Mouse (Mus musculus): ENCODE data around the gene Cyp2c69. TPM values are rescaled to one million over a fixed set of nuclear protein-coding genes. Genes with fewer than 3 reads are reported as not detected.
"Not testable (repeated sequence)": the region's sequence is repeated elsewhere in the genome, so short reads cannot be mapped to it uniquely, and the experiment has no call there.

Gene Cyp2c69
- polyA plus RNA-seq (2012; rRNA removed) = 0.06 TPM in 1 of 2 replicates, not detected in the other

DNA sequence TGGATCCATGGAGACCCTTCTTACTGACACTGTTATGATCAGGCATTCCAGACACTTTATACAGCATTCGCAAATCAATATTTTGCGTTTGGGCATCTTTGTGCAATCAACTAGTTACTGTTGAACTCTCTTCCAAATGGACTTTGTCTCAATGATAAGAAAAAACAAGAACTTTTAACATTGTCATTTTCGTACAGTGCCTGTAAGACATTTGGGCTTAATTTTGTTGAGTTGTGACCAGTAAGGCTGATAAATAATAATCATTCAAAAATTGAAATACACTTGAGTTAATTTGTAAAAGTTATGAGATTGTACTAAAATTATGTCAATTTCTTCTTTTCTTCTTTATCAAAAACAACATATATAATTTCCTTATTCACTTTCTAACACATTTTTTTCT, at the start of gene Cyp2c69:
Gene Cyp2c69, minus strand, starts transcription at position 101 of the 400 bp plus-strand sequence.
- not testable (repeated sequence) for H3K4me3 ChIP-seq (ENCODE audit: extremely low read depth, insufficient read depth, insufficient read length); H3K27ac ChIP-seq (ENCODE audit: insufficient read depth, low read length); DNase-seq (ENCODE audit: low read depth in 1 of 2, low spot score in 2 of 2); H3K4me1 ChIP-seq (ENCODE audit: control insufficient read depth, insufficient read depth, insufficient read length); H3K36me3 ChIP-seq (ENCODE audit: control insufficient read depth, insufficient read depth, low read length); H3K27me3 ChIP-seq (ENCODE audit: control insufficient read depth, insufficient read depth, low read length)
- 92% methylated on average over 3 of the region's 3 CpGs for WGBS

DNA sequence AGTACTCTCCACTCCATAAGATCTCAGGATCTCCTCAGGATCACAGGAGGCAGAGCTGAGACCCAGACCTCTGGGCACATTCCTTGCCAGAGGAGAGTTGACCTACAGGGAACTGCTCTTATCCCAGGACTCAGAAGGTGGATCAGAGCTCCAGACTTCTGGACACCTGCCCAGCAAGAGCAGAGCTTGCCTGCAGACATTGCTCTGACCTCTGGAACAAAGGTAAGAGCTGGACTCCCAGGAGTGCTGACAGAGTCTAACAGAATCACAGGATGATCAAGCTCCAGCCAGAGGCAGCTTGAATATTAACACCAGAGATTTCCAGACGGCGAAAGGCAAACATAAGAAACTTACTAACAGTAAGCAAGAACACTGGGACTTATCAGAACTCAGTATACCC, 48.8 kb upstream of the Cyp2c69 start:
- Histone ChIP-seq H3K4me3 (ENCODE audit: extremely low read depth, insufficient read depth, insufficient read length) (no peak overlapping the region), H3K36me3 (ENCODE audit: control insufficient read depth, insufficient read depth, low read length) (no peaks in the 10 kb centered on the region), H3K4me1 (ENCODE audit: control insufficient read depth, insufficient read depth, insufficient read length) (no peaks in the 10 kb centered on the region), H3K27me3 (ENCODE audit: control insufficient read depth, insufficient read depth, low read length) (no peaks in the 10 kb centered on the region), H3K27ac (ENCODE audit: insufficient read depth, low read length) (no peak overlapping the region)
- TF ChIP-seq POLR2A (IDR thresholded peaks at IDR 0.05; ENCODE audit: low read depth, low read length) (no peak), CTCF (IDR thresholded peaks at IDR 0.05; ENCODE audit: extremely low read depth, insufficient read depth, insufficient read length, insufficient replicate concordance) (no peak)
- 77% methylated on average over 2 of the region's 2 CpGs for WGBS
- no peak for DNase-seq (ENCODE audit: low read depth in 1 of 2, low spot score in 2 of 2)

DNA sequence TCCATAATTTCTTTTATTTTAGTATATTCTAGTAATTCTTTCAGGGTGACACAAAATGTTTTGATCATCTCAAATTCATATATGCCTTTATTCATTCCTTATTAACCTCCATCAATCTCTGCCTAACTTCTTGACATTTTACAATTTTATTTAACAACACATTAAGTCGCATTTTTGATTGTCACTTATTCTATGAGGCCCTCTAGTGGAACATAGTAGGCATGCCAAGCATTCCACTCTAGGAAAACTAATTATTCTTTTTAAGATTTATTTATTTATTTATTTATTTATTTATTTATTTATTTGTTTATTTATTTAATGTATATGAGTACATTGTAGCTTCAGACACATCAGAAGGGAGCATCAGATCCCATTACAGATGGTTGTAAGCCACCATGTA, 43.4 kb upstream of the Cyp2c69 start:
- TF ChIP-seq CTCF (IDR thresholded peaks at IDR 0.05; ENCODE audit: extremely low read depth, insufficient read depth, insufficient read length, insufficient replicate concordance) = no peak
- TF ChIP-seq POLR2A (IDR thresholded peaks at IDR 0.05; ENCODE audit: low read depth, low read length) = no peak
- no peak overlapping the region for H3K4me3 ChIP-seq (ENCODE audit: extremely low read depth, insufficient read depth, insufficient read length)
- 63% methylated on average over 1 of the region's 1 CpGs for WGBS
- H3K27me3 ChIP-seq (ENCODE audit: control insufficient read depth, insufficient read depth, low read length) = no peaks in the 10 kb centered on the region
- no peak for DNase-seq (ENCODE audit: low read depth in 1 of 2, low spot score in 2 of 2)
- H3K27ac ChIP-seq (ENCODE audit: insufficient read depth, low read length) = no peak overlapping the region
- H3K4me1 ChIP-seq (ENCODE audit: control insufficient read depth, insufficient read depth, insufficient read length) = no peaks in the 10 kb centered on the region
- no peaks in the 10 kb centered on the region for H3K36me3 ChIP-seq (ENCODE audit: control insufficient read depth, insufficient read depth, low read length)

DNA sequence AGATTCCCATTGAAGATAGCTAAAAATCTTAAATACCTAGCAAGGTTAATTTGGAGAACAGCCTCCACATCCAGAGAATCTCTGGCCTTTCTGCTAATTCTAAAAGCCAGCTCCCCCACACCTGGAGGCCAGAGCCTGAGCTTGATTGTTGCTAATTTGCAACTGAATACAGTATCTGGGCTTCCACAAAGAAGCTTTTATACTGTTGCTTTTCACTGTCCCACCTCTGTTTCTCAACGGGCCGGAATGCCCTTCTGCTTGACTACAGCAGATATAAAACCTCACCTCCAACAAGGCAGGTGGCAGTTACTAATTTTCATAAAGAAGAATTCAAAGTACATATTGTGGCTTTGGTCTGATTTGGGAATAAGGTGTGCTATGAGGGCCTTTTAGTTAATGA, 15.1 kb upstream of the Cyp2c69 start:
- H3K36me3 ChIP-seq (ENCODE audit: control insufficient read depth, insufficient read depth, low read length) = no peaks in the 10 kb centered on the region
- no peaks in the 10 kb centered on the region for H3K27me3 ChIP-seq (ENCODE audit: control insufficient read depth, insufficient read depth, low read length)
- 92% methylated on average over 2 of the region's 2 CpGs for WGBS
- TF ChIP-seq POLR2A (IDR thresholded peaks at IDR 0.05; ENCODE audit: low read depth, low read length) (no peak), CTCF (IDR thresholded peaks at IDR 0.05; ENCODE audit: extremely low read depth, insufficient read depth, insufficient read length, insufficient replicate concordance) (no peak)
- no peak overlapping the region for H3K4me3 ChIP-seq (ENCODE audit: extremely low read depth, insufficient read depth, insufficient read length)
- no peak for DNase-seq (ENCODE audit: low read depth in 1 of 2, low spot score in 2 of 2)
- H3K27ac ChIP-seq (ENCODE audit: insufficient read depth, low read length) = no peak overlapping the region
- H3K4me1 ChIP-seq (ENCODE audit: control insufficient read depth, insufficient read depth, insufficient read length) = no peaks in the 10 kb centered on the region

- WGBS = 82% methylated on average over 3 of the region's 3 CpGs
- not testable (repeated sequence) for H3K36me3 ChIP-seq (ENCODE audit: control insufficient read depth, insufficient read depth, low read length)
These were observed 3.5 kb upstream of the Cyp2c69 start for GRCm38 (mm10) chr19:39890079-39890478.

DNA sequence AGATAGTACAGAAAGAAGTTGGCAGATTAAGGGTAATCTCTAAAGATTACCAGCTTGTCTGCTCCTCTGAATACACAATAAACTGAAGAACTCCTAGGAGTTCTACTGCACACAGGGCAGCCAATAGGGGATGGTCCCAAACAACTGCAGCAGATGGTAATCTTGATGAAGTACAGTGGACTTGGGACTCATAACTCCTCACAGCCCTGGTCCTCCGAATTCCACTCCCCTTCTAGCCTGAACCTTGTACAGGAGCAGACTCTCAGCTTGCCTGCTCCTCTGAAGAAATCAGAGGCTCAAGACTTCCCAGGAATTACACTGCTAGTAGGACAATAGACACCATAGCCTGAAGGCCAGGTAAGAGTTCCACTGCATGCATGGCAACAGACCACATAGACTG, 20.5 kb downstream of the Cyp2c69 start:
- no peak for TF ChIP-seq POLR2A (IDR thresholded peaks at IDR 0.05; ENCODE audit: low read depth, low read length)
- no peak for TF ChIP-seq CTCF (IDR thresholded peaks at IDR 0.05; ENCODE audit: extremely low read depth, insufficient read depth, insufficient read length, insufficient replicate concordance)
- Histone ChIP-seq H3K4me1 (ENCODE audit: control insufficient read depth, insufficient read depth, insufficient read length) (no peaks in the 10 kb centered on the region), H3K27me3 (ENCODE audit: control insufficient read depth, insufficient read depth, low read length) (no peaks in the 10 kb centered on the region), H3K36me3 (ENCODE audit: control insufficient read depth, insufficient read depth, low read length) (no peaks in the 10 kb centered on the region), H3K4me3 (ENCODE audit: extremely low read depth, insufficient read depth, insufficient read length) (no peak overlapping the region), H3K27ac (ENCODE audit: insufficient read depth, low read length) (no peak overlapping the region)
- no peak for DNase-seq (ENCODE audit: low read depth in 1 of 2, low spot score in 2 of 2)
- WGBS = 62% methylated on average over 1 of the region's 1 CpGs

More at GRCm38 (mm10) chr19:39890079-39890478, 3.5 kb upstream of the Cyp2c69 start:
- H3K4me3 ChIP-seq (ENCODE audit: extremely low read depth, insufficient read depth, insufficient read length); H3K27me3 ChIP-seq (ENCODE audit: control insufficient read depth, insufficient read depth, low read length); DNase-seq (ENCODE audit: low read depth in 1 of 2, low spot score in 2 of 2); H3K4me1 ChIP-seq (ENCODE audit: control insufficient read depth, insufficient read depth, insufficient read length); H3K27ac ChIP-seq (ENCODE audit: insufficient read depth, low read length): not testable (repeated sequence)

GRCm38 (mm10) chr19:39820931-39821330, 65.7 kb downstream of the Cyp2c69 start:
- H3K4me3 ChIP-seq (ENCODE audit: extremely low read depth, insufficient read depth, insufficient read length); H3K4me1 ChIP-seq (ENCODE audit: control insufficient read depth, insufficient read depth, insufficient read length); H3K36me3 ChIP-seq (ENCODE audit: control insufficient read depth, insufficient read depth, low read length); H3K27ac ChIP-seq (ENCODE audit: insufficient read depth, low read length); DNase-seq (ENCODE audit: low read depth in 1 of 2, low spot score in 2 of 2); H3K27me3 ChIP-seq (ENCODE audit: control insufficient read depth, insufficient read depth, low read length): not testable (repeated sequence)
- WGBS = 76% methylated on average over 2 of the region's 2 CpGs

DNA sequence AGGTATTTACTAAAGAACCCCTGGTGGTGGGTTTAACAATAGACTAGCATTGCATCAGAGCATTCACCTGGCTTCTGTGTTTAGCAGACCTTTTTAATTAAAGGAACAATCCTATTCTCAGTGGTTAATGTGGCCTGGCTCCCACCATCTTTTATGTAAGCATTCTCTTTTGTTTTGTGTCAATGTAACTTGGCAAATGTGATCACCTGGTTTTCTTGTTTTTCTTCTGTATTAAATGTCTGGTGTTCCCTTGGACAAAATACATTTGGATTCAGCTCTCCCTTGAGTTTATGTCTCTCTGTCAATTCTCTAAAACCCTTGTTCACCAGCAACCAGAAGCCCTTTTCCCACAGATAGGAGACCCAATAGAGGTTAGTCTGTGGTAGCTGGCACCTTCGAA, 70.2 kb downstream of the Cyp2c69 start:
- H3K4me3 ChIP-seq (ENCODE audit: extremely low read depth, insufficient read depth, insufficient read length); H3K36me3 ChIP-seq (ENCODE audit: control insufficient read depth, insufficient read depth, low read length); DNase-seq (ENCODE audit: low read depth in 1 of 2, low spot score in 2 of 2); H3K27me3 ChIP-seq (ENCODE audit: control insufficient read depth, insufficient read depth, low read length); H3K27ac ChIP-seq (ENCODE audit: insufficient read depth, low read length); H3K4me1 ChIP-seq (ENCODE audit: control insufficient read depth, insufficient read depth, insufficient read length): not testable (repeated sequence)
- 88% methylated on average over 1 of the region's 1 CpGs for WGBS

DNA sequence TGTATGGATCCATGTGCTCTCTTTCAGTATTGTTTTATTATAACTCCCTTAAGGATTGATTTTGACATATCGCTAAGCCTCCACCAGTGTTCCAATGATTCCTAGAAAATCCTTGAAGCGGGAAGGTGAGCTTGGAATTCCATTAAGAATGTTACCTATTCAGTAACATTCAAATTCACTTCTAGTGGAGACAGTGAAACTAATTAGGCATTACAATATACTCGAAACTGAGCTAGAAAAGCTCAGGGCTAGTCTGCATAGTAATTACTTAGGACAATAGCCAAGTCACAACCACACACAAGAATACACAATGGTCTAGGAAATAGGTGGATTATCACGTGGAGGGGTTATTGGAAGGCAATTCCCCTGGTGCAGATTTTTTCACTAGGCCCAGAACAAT, 70.6 kb downstream of the Cyp2c69 start:
- H3K36me3 ChIP-seq (ENCODE audit: control insufficient read depth, insufficient read depth, low read length); DNase-seq (ENCODE audit: low read depth in 1 of 2, low spot score in 2 of 2); H3K4me3 ChIP-seq (ENCODE audit: extremely low read depth, insufficient read depth, insufficient read length); H3K4me1 ChIP-seq (ENCODE audit: control insufficient read depth, insufficient read depth, insufficient read length); H3K27me3 ChIP-seq (ENCODE audit: control insufficient read depth, insufficient read depth, low read length); H3K27ac ChIP-seq (ENCODE audit: insufficient read depth, low read length): not testable (repeated sequence)
- WGBS = 72% methylated on average over 4 of the region's 4 CpGs

- H3K27me3 ChIP-seq (ENCODE audit: control insufficient read depth, insufficient read depth, low read length); H3K4me1 ChIP-seq (ENCODE audit: control insufficient read depth, insufficient read depth, insufficient read length); DNase-seq (ENCODE audit: low read depth in 1 of 2, low spot score in 2 of 2); H3K27ac ChIP-seq (ENCODE audit: insufficient read depth, low read length); H3K36me3 ChIP-seq (ENCODE audit: control insufficient read depth, insufficient read depth, low read length); H3K4me3 ChIP-seq (ENCODE audit: extremely low read depth, insufficient read depth, insufficient read length): not testable (repeated sequence)
- WGBS = 88% methylated on average over 3 of the region's 3 CpGs
These were observed 73.9 kb downstream of the Cyp2c69 start, which contains the start of gene Cyp2c40 for GRCm38 (mm10) chr19:39812714-39813113. Gene Cyp2c40 (minus strand): TSS chr19:39812814.
